Mouse (Mus musculus) midbrain, postnatal 0 days (tissue): ENCODE results near the gene Tmc1. TPM values are rescaled to one million over a fixed set of nuclear protein-coding genes. Genes with fewer than 3 reads are reported as not detected.

Experiments used
- ATAC-seq: fragments of 200-750 bp; cut with Nextera tagmentation; 2 replicates; pipeline ENCODE4 v1.8.0; 2017; ENCODE audit warnings: moderate number of reproducible peaks, mild to moderate bottlenecking, moderate TSS enrichment, moderate library complexity; ENCODE audit not compliant: low FRiP score
- DNase-seq: peaks from one replicate; pipeline ENCODE4 v3.0.0-alpha.2; 2015; ENCODE audit warnings: low spot score
- H3K27ac ChIP-seq: fragments of 300-500 bp; sonication (generic); 2 replicates; pipeline ENCODE4 v1.5.1; 2014; ENCODE audit warnings: low read depth, mild to moderate bottlenecking, low read length, mixed read lengths
- H3K27me3 ChIP-seq: fragments of 300-500 bp; sonication (generic); 2 replicates; pipeline ENCODE4 v1.6.1; 2014; ENCODE audit warnings: low read length, control low read depth, mixed read lengths; ENCODE audit not compliant: insufficient read depth
- H3K36me3 ChIP-seq: fragments of 300-500 bp; sonication (generic); 2 replicates; pipeline ENCODE4 v1.6.1; 2014; ENCODE audit warnings: low read length, control low read depth, mixed read lengths; ENCODE audit not compliant: insufficient read depth
- H3K4me1 ChIP-seq: fragments of 300-500 bp; sonication (generic); 2 replicates; pipeline ENCODE4 v1.6.1; 2014; ENCODE audit warnings: mild to moderate bottlenecking, control low read depth, antibody characterized with exemption, low read length, mixed read lengths; ENCODE audit not compliant: insufficient read depth
- H3K4me2 ChIP-seq: fragments of 300-500 bp; sonication (generic); 2 replicates; pipeline ENCODE4 v1.6.1; 2014; ENCODE audit warnings: low read depth, mild to moderate bottlenecking, low read length, mixed read lengths; ENCODE audit not compliant: poor library complexity, severe bottlenecking
- H3K4me3 ChIP-seq: fragments of 300-500 bp; sonication (generic); 2 replicates; pipeline ENCODE4 v1.5.1; 2014; ENCODE audit warnings: low read depth, mild to moderate bottlenecking, low read length, moderate library complexity
- H3K9ac ChIP-seq: fragments of 300-500 bp; sonication (generic); replicated peaks from 2 replicates; pipeline ENCODE4 v1.6.1; 2014; ENCODE audit warnings: mild to moderate bottlenecking, low read length, moderate library complexity, mixed read lengths; ENCODE audit not compliant: poor library complexity, severe bottlenecking
- H3K9me3 ChIP-seq: fragments of 300-500 bp; sonication (generic); 2 replicates; pipeline ENCODE4 v1.6.1; 2016; ENCODE audit warnings: low read length, control low read depth
- CTCF ChIP-seq: IDR thresholded peaks from 2 replicates; pipeline ENCODE4 v1.5.1; 2016; ENCODE audit warnings: antibody characterized with exemption, mild to moderate bottlenecking
- WGBS: fragments of 180-500 bp; shearing (Covaris S2); extraction: QIAGEN DNeasy Blood & Tissue Kit; methylation state at CpG from one replicate; pipeline ENCODE4 v1.1.7; 2014; 5-methylcytosine and 5-hydroxymethylcytosine counted together
- polyA plus RNA-seq: library from polyadenylated mRNA; unstranded; fragments of >200 nt; fragmentation: Nextera tagmentation; extraction: Ambion mirVana; gene quantifications from 2 replicates; pipeline ENCODE4 v1.2.1, GENCODE M21; 2015
- total RNA-seq: library from RNA; depleted of rRNA; stranded (reverse); fragments of >200 nt; gene quantifications from 2 replicates; pipeline ENCODE4 v1.2.3, GENCODE M21; 2014

The Tmc1 gene
- total and polyA plus RNA-seq, 2 experiments from 2014 or later = 0.19 TPM; not detected in 1

GRCm38 (mm10) chr19:20881205-20881604 lies 72.8 kb downstream of the Tmc1 start:
- no peak for ATAC-seq
- TF ChIP-seq CTCF = no peak
- H3K9ac ChIP-seq = no peak overlapping the region
- no peaks in the 10 kb centered on the region for H3K4me1 ChIP-seq
- no peak for DNase-seq
- no peak overlapping the region for H3K4me2 ChIP-seq
- no peaks in the 10 kb centered on the region for H3K27me3 ChIP-seq
- no peak overlapping the region for H3K4me3 ChIP-seq
- no peaks in the 10 kb centered on the region for H3K36me3 ChIP-seq
- WGBS = 64% methylated on average over 2 of the region's 2 CpGs
- H3K9me3 ChIP-seq = no peaks in the 10 kb centered on the region
- no peak overlapping the region for H3K27ac ChIP-seq

- H3K27ac ChIP-seq = no peak overlapping the region
- H3K27me3 ChIP-seq = no peaks in the 10 kb centered on the region
- DNase-seq (no peak), ATAC-seq (no peak)
- no peak overlapping the region for H3K4me3 ChIP-seq
- H3K4me2 ChIP-seq = no peak overlapping the region
- 78% methylated on average over 4 of the region's 4 CpGs for WGBS
- H3K36me3 ChIP-seq = no peaks in the 10 kb centered on the region
- H3K9me3 ChIP-seq = no peaks in the 10 kb centered on the region
- no peak for TF ChIP-seq CTCF
- no peaks in the 10 kb centered on the region for H3K4me1 ChIP-seq
- no peak overlapping the region for H3K9ac ChIP-seq
These were observed 78.1 kb downstream of the Tmc1 start for GRCm38 (mm10) chr19:20875881-20876280.

- no peaks in the 10 kb centered on the region for H3K36me3 ChIP-seq
- 83% methylated on average over 4 of the region's 4 CpGs for WGBS
- ATAC-seq = no peak
These were observed 92.2 kb downstream of the Tmc1 start for GRCm38 (mm10) chr19:20861779-20862178.

GRCm38 (mm10) chr19:20860270-20860669 lies 93.7 kb downstream of the Tmc1 start:
- Histone ChIP-seq H3K36me3 (no peaks in the 10 kb centered on the region), H3K4me1 (no peaks in the 10 kb centered on the region), H3K9me3 (no peaks in the 10 kb centered on the region), H3K4me2 (no peak overlapping the region), H3K27ac (no peak overlapping the region), H3K27me3 (no peaks in the 10 kb centered on the region), H3K9ac (no peak overlapping the region), H3K4me3 (no peak overlapping the region)
- TF ChIP-seq CTCF = no peak
- DNase-seq (no peak), ATAC-seq (no peak)
- 88% methylated on average over 1 of the region's 1 CpGs for WGBS

More at GRCm38 (mm10) chr19:20861779-20862178, 92.2 kb downstream of the Tmc1 start:
- H3K4me2 ChIP-seq = no peak overlapping the region
- no peak overlapping the region for H3K4me3 ChIP-seq
- H3K4me1 ChIP-seq = no peaks in the 10 kb centered on the region
- DNase-seq = no peak
- H3K27me3 ChIP-seq = no peaks in the 10 kb centered on the region
- H3K9me3 ChIP-seq = no peaks in the 10 kb centered on the region
- no peak overlapping the region for H3K27ac ChIP-seq
- TF ChIP-seq CTCF = no peak
- no peak overlapping the region for H3K9ac ChIP-seq

GRCm38 (mm10) chr19:20857819-20858218 lies 96.2 kb downstream of the Tmc1 start:
- ATAC-seq = no peak
- Histone ChIP-seq H3K4me2 (no peak overlapping the region), H3K27me3 (no peaks in the 10 kb centered on the region), H3K36me3 (no peaks in the 10 kb centered on the region), H3K9ac (no peak overlapping the region), H3K27ac (no peak overlapping the region), H3K9me3 (no peaks in the 10 kb centered on the region), H3K4me1 (no peaks in the 10 kb centered on the region), H3K4me3 (no peak overlapping the region)
- TF ChIP-seq CTCF = no peak
- no peak for DNase-seq

GRCm38 (mm10) chr19:20848906-20849305 lies 105.1 kb downstream of the Tmc1 start:
- no peak overlapping the region for H3K4me2 ChIP-seq
- H3K9ac ChIP-seq = no peak overlapping the region
- H3K27me3 ChIP-seq = no peaks in the 10 kb centered on the region
- TF ChIP-seq CTCF = peak; percentile 67
- H3K4me1 ChIP-seq = no peaks in the 10 kb centered on the region
- ATAC-seq = no peak
- H3K36me3 ChIP-seq = no peaks in the 10 kb centered on the region
- DNase-seq = peak; percentile 65
- 57% methylated on average over 5 of the region's 5 CpGs for WGBS
- no peaks in the 10 kb centered on the region for H3K9me3 ChIP-seq
- H3K27ac ChIP-seq = no peak overlapping the region
- H3K4me3 ChIP-seq = no peak overlapping the region
